Mouse (Mus musculus) MEL (cell line): ENCODE data around the gene Pgm2. TPM values are rescaled to one million over a fixed set of nuclear protein-coding genes. Genes with fewer than 3 reads are reported as not detected.

Experiments used
- DNase-seq: peaks from one replicate; pipeline ENCODE4 v3.0.0; 2011; ENCODE audit warnings: low read depth, low spot score
- H3K27ac ChIP-seq: 2 replicates; pipeline ENCODE4 v1.5.1; 2012; ENCODE audit warnings: low read depth, mild to moderate bottlenecking, control low read depth, low read length, moderate library complexity; ENCODE audit not compliant: control insufficient read depth
- H3K27me3 ChIP-seq, 2 experiments: fragments of 150-350 bp in 1 of 2; sonication (generic) in 1 of 2; 2 replicates each; pipeline ENCODE4 v1.6.1; 2012; ENCODE audit warnings: low read length in 2 of 2, mild to moderate bottlenecking in 2 of 2, improper control_type of control experiment in 1 of 2, moderate library complexity in 1 of 2; ENCODE audit not compliant: insufficient read depth in 2 of 2, control insufficient read depth in 1 of 2
- H3K36me3 ChIP-seq, 2 experiments: 2 replicates each; pipeline ENCODE4 v1.6.1; 2012 to 2014; ENCODE audit warnings: low read length in 2 of 2, improper control_type of control experiment in 1 of 2, inconsistent platforms in 1 of 2, mild to moderate bottlenecking in 1 of 2; ENCODE audit not compliant: insufficient read depth in 2 of 2, control insufficient read depth in 1 of 2
- H3K4me1 ChIP-seq, 2 experiments: fragments of 150-350 bp in 1 of 2; sonication (generic) in 1 of 2; 2 replicates each; pipeline ENCODE4 v1.6.1; 2012; ENCODE audit warnings: low read length in 2 of 2, improper control_type of control experiment in 1 of 2, mild to moderate bottlenecking in 1 of 2; ENCODE audit not compliant: insufficient read depth in 2 of 2, control insufficient read depth in 1 of 2
- H3K4me3 ChIP-seq, 2 experiments: fragments of 150-350 bp in 1 of 2; sonication (generic) in 1 of 2; 2 replicates each; pipeline ENCODE4 v1.5.1; 2012; ENCODE audit warnings: low read depth in 2 of 2, low read length in 2 of 2, mild to moderate bottlenecking in 2 of 2, moderate library complexity in 2 of 2, control low read depth in 1 of 2, improper control_type of control experiment in 1 of 2; ENCODE audit not compliant: control insufficient read depth in 1 of 2, insufficient read depth in 1 of 2
- H3K79me2 ChIP-seq: 2 replicates; pipeline ENCODE4 v1.6.1; 2012; ENCODE audit warnings: mild to moderate bottlenecking, low read length, moderate library complexity; ENCODE audit not compliant: control insufficient read depth, poor library complexity, insufficient read depth
- H3K9ac ChIP-seq: 2 replicates; pipeline ENCODE4 v1.6.1; 2012; ENCODE audit warnings: low read depth, mild to moderate bottlenecking, control low read depth, low read length, moderate library complexity; ENCODE audit not compliant: control insufficient read depth, poor library complexity, severe bottlenecking
- H3K9me3 ChIP-seq: fragments of 150-350 bp; sonication (generic); replicated peaks from 2 replicates; pipeline ENCODE4 v1.6.1; 2012; ENCODE audit warnings: mild to moderate bottlenecking, low read length, improper control_type of control experiment, moderate library complexity; ENCODE audit not compliant: insufficient read depth
- CHD1 ChIP-seq: IDR thresholded peaks from 2 replicates; pipeline ENCODE4 v1.6.1; 2012; ENCODE audit warnings: low read depth, mild to moderate bottlenecking, inconsistent platforms, low read length, improper control_type of control experiment
- CTCF ChIP-seq, 3 experiments: IDR thresholded peaks in 2 of 3; conservative IDR thresholded peaks in 1 of 3; 2 replicates each; pipeline ENCODE4 v1.5.1; 2011 to 2012; ENCODE audit warnings: low read length in 3 of 3, low read depth in 2 of 3, mild to moderate bottlenecking in 2 of 3, improper control_type of control experiment in 1 of 3, inconsistent platforms in 1 of 3, mixed read lengths in 1 of 3, moderate library complexity in 1 of 3; ENCODE audit not compliant: control insufficient read depth in 1 of 3, insufficient read depth in 1 of 3, poor library complexity in 1 of 3, severe bottlenecking in 1 of 3
- EP300 ChIP-seq, 2 experiments: IDR thresholded peaks; 2 replicates each; pipeline ENCODE4 v1.6.1; 2011; ENCODE audit warnings: improper control_type of control experiment in 2 of 2, low read length in 2 of 2, low read depth in 1 of 2, mild to moderate bottlenecking in 1 of 2
- ETS1 ChIP-seq: IDR thresholded peaks from 2 replicates; pipeline ENCODE4 v1.6.1; 2012; ENCODE audit warnings: low read depth, mild to moderate bottlenecking, inconsistent platforms, low read length, improper control_type of control experiment, moderate library complexity
- KAT2A ChIP-seq: conservative IDR thresholded peaks from 2 replicates; pipeline ENCODE4 v1.6.1; 2012; ENCODE audit warnings: low read depth, low read length, improper control_type of control experiment, inconsistent platforms
- MAX ChIP-seq: IDR thresholded peaks from 2 replicates; pipeline ENCODE4 v1.6.1; 2011; ENCODE audit warnings: low read length, improper control_type of control experiment
- MAZ ChIP-seq: IDR thresholded peaks from 2 replicates; pipeline ENCODE4 v1.6.1; 2012; ENCODE audit warnings: low read depth, mild to moderate bottlenecking, inconsistent platforms, low read length, improper control_type of control experiment
- MXI1 ChIP-seq: IDR thresholded peaks from 2 replicates; pipeline ENCODE4 v1.6.1; 2011; ENCODE audit warnings: mild to moderate bottlenecking, low read depth, low read length, improper control_type of control experiment
- MYB ChIP-seq: IDR thresholded peaks from 2 replicates; pipeline ENCODE4 v1.6.1; 2011; ENCODE audit warnings: mild to moderate bottlenecking, low read depth, low read length, improper control_type of control experiment
- POLR2AphosphoS2 ChIP-seq: IDR thresholded peaks from 2 replicates; pipeline ENCODE4 v1.6.1; 2011; ENCODE audit warnings: low read length, improper control_type of control experiment
- RAD21 ChIP-seq: IDR thresholded peaks from 2 replicates; pipeline ENCODE4 v1.6.1; 2011; ENCODE audit warnings: mild to moderate bottlenecking, low read depth, low read length, improper control_type of control experiment
- SIN3A ChIP-seq: IDR thresholded peaks from 2 replicates; pipeline ENCODE4 v1.6.1; 2012; ENCODE audit warnings: low read length, improper control_type of control experiment, inconsistent platforms
- SMC3 ChIP-seq: IDR thresholded peaks from 2 replicates; pipeline ENCODE4 v1.6.1; 2011; ENCODE audit warnings: low read depth, low read length, improper control_type of control experiment
- TCF12 ChIP-seq: IDR thresholded peaks from 2 replicates; pipeline ENCODE4 v1.6.1; 2014; ENCODE audit warnings: low read depth, mild to moderate bottlenecking, inconsistent platforms, low read length, improper control_type of control experiment, moderate library complexity
- UBTF ChIP-seq: IDR thresholded peaks from 2 replicates; pipeline ENCODE4 v1.6.1; 2012; ENCODE audit warnings: low read depth, mild to moderate bottlenecking, inconsistent platforms, low read length, improper control_type of control experiment, moderate library complexity, borderline replicate concordance; ENCODE audit not compliant: insufficient read depth
- ZC3H11A ChIP-seq: IDR thresholded peaks from 2 replicates; pipeline ENCODE4 v1.6.1; 2012; ENCODE audit warnings: low read depth, mild to moderate bottlenecking, inconsistent platforms, low read length, improper control_type of control experiment
- polyA plus RNA-seq, 2 experiments: library from polyadenylated mRNA; stranded (reverse) in 1 of 2; unstranded in 1 of 2; fragments of >175 nt in 1 of 2; fragments of >200 nt in 1 of 2; gene quantifications; 2 replicates each; pipeline versions ENCODE4 v1.2.1 to v1.2.4; 2012; ENCODE audit warnings: low replicate concordance in 2 of 2, low read depth in 1 of 2; ENCODE audit not compliant: insufficient read length in 2 of 2, insufficient read depth in 1 of 2, missing spikeins in 1 of 2
- total RNA-seq: library from RNA; depleted of rRNA; stranded (reverse); fragments of 300-350 nt; gene quantifications from 2 replicates; pipeline ENCODE4 v1.2.3, GENCODE M21; 2012

Pgm2 gene
- total and polyA plus RNA-seq, 3 experiments, result 22.0 to 64.0 TPM; not detected in 1

- no peaks in the 10 kb centered on the region; a peak in 1 of 4 replicates for H3K27me3 ChIP-seq
- no peaks in the 10 kb centered on the region for H3K4me1 ChIP-seq
- H3K9ac ChIP-seq, result no peak overlapping the region
- H3K36me3 ChIP-seq, result no peaks in the 10 kb centered on the region
- H3K9me3 ChIP-seq, result no peaks in the 10 kb centered on the region
- no peak overlapping the region for H3K27ac ChIP-seq
- H3K4me3 ChIP-seq, result no peak overlapping the region
- DNase-seq, result no peak
- TF ChIP-seq MAX (no peak), MYB (no peak), MXI1 (no peak), SIN3A (no peak), UBTF (no peak), CHD1 (no peak)
- no peaks in the 10 kb centered on the region for H3K79me2 ChIP-seq
Observed at GRCm38 (mm10) chr5:64067576-64067975, 25.2 kb upstream of the Pgm2 start.

GRCm38 (mm10) chr5:64070081-64070673 is 22.6 kb upstream of the Pgm2 start:
- no peak overlapping the region for H3K27ac ChIP-seq
- peaks cover 0 to 3% of the 10 kb centered on the region in 2 experiments; a peak in 3 of 4 replicates for H3K27me3 ChIP-seq
- no peaks in the 10 kb centered on the region for H3K4me1 ChIP-seq
- no peaks in the 10 kb centered on the region for H3K9me3 ChIP-seq
- no peak overlapping the region for H3K4me3 ChIP-seq
- peak; percentile 68 for DNase-seq
- TF ChIP-seq POLR2AphosphoS2 (no peak), TCF12 (no peak), MAZ (0 out of 2 replicates have a peak, but pooled peaks have one; percentile 33), KAT2A (no peak), CTCF (IDR thresholded peaks at IDR 0.05 in 2 of 3, conservative IDR thresholded peaks at IDR 0.05 in 1 of 3; ENCODE audit: control insufficient read depth in 1 of 3, insufficient read depth in 1 of 3, low read depth in 2 of 3, low read length in 3 of 3, poor library complexity in 1 of 3, severe bottlenecking in 1 of 3) (peak; percentile 61 to 100 (median 72); a peak in 5 of 6 replicates), ZC3H11A (peak; percentile 85), SMC3 (peak; percentile 94), ETS1 (no peak), EP300 (IDR thresholded peaks at IDR 0.05; ENCODE audit: low read depth in 1 of 2, low read length in 2 of 2) (no peak), RAD21 (peak; percentile 84), SIN3A (no peak), MYB (no peak), UBTF (no peak)
- H3K9ac ChIP-seq, result no peak overlapping the region
- no peaks in the 10 kb centered on the region for H3K36me3 ChIP-seq
- H3K79me2 ChIP-seq, result no peaks in the 10 kb centered on the region
